Mouse (Mus musculus) skeletal muscle tissue, adult 2 months (tissue): ENCODE data around the gene Foxf1.

Source experiments
- DNase-seq: peaks from one replicate; pipeline ENCODE4 v3.0.0-alpha.2; 2012; ENCODE audit warnings: low read depth, low spot score

The Foxf1 gene

DNA sequence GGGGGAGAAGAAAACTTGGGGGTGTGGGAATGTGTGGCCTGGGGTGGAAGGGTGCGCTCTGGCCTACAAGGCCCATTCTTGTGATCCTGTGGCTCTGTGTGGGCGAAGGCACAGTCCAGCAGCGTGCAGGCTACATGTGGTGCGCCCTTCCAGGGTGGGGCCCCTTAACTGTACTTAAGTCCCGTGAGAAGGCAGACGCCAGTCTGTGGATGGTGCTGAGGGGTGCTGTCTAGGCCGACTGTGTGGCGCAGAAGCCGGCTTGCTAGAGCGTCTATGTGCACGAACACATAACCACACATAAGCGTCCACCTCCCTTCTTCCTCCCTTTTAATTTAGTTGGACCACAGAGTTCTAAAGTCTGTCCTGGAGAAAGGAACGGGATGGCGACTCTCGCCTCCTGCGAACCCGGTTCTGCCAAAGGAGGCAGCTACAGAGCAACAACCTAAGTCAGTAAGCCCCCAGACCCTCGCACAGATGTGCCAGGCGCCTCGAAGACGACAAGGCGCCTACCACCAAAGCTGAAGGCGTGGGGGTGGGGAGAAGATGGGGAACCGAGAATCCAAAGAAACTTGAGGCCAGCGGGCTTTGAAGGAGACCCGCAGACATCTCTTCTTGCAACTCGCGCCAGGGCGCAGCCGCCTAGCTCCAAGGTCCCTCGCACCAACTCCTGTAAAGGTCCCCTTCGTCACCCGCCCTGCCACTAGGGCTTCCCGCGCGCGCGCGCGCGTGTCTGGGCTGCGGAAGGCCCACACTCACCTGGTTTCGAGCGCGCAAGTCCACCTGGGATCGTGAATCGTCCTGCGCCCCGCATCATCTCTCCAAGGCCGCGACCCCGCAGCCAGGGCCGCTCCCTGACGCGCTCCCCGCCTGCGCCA is 1.7 kb upstream of the Foxf1 start:
- DNase-seq: no peak

- DNase-seq: no peak
Observed at GRCm38 (mm10) chr8:121083093-121083935, 872 bp upstream of the Foxf1 start.

DNA sequence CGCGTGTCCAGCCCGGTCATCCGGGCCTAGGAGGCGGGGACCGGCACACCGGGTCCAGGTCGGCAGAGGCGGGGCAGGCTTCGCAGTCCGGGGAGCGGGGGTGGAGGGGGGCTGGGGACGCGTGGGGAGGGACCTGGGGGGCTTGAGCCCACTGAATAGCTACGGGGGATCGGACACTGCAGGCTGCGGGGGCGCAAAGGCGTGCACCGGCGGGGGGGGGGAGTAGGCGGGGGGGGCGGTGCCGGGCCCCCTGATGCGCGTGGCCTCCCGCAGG is 313 bp upstream of the Foxf1 start:
- no peak for DNase-seq

GRCm38 (mm10) chr8:121085011-121085410 is 825 bp downstream of the Foxf1 start:
- no peak for DNase-seq

- DNase-seq: no peak
Observed at GRCm38 (mm10) chr8:121085561-121085960, 1.4 kb downstream of the Foxf1 start.

DNA sequence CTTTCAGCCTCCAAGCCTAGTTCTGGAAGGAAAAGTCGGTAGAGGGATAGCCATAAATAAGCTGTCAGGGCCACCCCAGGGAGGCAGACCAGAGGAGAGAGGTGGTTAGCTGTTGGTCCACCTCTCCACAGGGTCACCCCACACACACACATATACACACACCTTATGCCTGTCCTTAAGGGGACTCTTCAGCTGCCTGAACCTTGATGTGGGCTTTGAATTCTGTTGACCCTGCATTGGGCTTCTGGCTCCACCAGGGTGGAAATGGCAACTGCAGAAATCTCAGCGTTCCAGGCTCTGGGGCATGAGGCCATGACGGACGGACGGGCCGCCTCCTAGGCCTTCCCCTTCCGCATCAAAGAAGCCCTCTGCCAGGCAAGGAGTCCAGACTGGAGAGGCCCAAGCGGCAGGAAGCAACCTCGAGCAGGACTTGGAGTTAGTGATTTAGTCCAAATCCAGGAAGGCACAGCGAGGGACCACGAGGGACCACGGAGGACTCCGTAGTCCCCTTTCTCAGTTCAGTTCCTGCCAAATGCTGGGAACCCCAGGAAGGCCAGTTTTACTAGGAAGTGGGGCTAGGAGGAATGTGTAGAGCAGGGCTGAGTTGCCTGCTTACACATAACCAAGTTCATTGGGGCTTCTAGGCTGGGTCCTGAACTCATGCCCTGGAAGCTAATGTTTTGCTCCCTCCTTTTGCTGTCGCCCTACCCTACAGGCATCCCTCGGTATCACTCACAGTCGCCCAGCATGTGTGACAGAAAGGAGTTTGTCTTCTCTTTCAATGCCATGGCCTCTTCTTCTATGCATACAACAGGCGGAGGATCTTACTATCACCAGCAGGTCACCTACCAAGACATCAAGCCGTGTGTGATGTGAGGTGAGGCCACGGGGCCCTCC is 2.1 kb downstream of the Foxf1 start:
- DNase-seq: no peak

DNA sequence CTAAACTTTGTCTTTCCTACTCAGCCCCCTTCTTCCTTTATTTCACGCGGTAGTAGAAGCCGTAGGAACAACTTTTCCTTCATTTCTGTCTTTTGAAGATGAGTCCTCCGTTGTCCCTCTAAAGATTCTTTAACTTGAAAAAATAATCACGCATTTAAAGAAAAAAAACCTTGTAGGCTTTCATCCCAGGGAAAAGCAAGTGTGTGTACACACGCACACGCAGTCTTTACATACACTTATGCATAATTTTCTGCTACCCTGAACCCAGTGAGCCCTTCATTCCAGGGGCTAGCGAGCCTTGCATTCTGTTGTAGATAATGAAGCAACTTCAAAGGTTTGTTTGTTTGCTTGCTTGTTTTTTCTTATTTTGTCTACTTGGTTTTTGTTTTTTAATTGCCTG is 4.1 kb downstream of the Foxf1 start:
- no peak for DNase-seq

GRCm38 (mm10) chr8:121088871-121089630 is 4.9 kb downstream of the Foxf1 start:
- DNase-seq: no peak

DNA sequence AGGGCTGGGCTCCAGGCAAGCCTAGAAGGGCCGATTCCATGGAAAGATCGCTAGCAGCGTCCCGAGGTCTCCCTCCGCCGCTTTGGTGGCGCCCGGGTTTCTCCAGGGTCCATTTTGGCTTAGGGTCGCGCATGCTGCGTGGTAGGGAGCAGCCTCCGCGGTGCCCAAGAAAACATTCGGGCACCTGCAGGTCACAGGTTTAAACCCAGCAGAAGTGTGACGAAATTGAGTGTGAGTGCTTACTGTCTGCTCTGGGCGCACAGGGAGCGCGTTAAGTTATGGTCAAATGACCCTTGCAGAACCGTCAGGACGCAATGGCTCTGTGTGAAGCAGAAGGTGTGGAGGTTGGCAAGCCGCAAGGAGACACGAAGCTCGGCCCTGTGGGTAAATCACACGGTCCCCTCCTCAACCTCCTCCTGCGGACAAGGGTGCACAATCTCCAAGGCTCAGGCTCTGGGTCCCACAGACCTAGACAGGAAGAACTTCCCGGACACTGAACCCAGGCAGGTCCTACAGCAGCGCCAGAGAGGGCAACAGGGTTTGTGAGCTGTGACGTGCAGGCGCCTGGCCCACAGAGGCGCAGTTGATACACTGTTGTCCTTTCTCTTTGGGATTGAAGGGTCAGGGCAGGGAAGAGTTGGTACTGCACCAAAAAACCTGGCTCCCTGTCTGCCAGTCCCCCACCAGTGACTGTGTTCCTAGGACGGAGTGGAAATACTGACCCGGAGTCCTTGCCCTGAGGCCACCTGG is 5.6 kb downstream of the Foxf1 start:
- no peak for DNase-seq

GRCm38 (mm10) chr8:121090716-121091115 is 6.5 kb downstream of the Foxf1 start:
- DNase-seq: no peak

DNA sequence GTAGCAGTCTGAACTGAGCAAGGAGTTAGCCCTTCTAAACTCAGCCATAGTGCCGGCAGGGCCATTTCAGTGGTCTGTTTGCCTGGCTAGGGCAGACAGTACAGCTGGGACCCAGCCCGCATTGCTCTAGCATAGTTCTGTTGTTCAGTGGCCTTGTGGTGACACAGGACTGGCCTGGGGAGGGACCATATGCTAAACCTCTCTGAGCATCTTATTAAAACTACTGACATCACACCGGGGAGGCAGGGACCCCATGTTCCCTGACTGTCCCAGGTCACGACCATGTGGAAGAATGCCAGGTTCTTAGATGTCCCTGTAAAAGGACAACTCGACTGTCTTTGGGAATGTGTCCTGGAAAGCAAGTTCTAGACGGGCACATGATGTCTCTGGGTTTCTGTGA is 8.0 kb downstream of the Foxf1 start:
- no peak for DNase-seq

GRCm38 (mm10) chr8:121092627-121093026 is 8.4 kb downstream of the Foxf1 start:
- peak; percentile 58 for DNase-seq

- no peak for DNase-seq
Observed at GRCm38 (mm10) chr8:121093496-121093895, 9.3 kb downstream of the Foxf1 start.

DNA sequence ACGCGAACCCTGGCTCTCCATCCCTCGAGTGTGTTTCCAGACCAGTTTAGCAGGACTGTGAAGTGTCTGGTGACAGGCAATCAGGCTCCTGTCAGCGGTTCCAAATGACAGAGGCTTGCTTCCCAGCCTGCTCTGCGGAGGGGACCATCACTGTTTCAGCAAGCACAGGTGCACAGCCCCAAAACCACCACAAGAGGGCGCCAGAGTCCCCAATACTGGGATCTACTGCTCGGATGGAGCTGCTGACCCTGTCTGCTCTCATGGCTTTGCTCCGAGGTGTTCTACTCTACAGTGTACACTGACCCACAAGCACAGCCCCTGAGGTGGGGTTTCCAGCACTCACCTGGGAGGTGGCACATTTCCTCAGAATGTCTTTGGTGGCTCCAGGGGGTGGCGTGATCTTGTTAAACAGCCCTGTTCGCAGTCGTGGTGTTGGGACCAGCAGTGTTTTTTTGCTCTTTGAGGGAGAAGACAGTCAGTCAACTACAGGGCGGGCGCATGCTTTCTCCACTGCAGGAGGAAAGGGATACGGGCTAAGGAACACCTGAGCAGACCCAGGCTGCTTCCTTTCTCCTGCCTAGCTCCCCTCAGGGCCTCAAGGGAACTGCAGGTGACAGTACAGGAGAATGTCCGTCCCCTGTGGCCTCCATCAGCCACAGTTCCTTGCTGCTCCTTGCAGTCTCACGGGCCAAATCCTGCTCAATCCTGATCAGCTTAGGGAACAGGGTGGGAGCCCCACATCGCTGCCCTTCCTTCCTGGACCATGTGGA is 20.0 kb downstream of the Foxf1 start:
- DNase-seq: peak; percentile 54

DNA sequence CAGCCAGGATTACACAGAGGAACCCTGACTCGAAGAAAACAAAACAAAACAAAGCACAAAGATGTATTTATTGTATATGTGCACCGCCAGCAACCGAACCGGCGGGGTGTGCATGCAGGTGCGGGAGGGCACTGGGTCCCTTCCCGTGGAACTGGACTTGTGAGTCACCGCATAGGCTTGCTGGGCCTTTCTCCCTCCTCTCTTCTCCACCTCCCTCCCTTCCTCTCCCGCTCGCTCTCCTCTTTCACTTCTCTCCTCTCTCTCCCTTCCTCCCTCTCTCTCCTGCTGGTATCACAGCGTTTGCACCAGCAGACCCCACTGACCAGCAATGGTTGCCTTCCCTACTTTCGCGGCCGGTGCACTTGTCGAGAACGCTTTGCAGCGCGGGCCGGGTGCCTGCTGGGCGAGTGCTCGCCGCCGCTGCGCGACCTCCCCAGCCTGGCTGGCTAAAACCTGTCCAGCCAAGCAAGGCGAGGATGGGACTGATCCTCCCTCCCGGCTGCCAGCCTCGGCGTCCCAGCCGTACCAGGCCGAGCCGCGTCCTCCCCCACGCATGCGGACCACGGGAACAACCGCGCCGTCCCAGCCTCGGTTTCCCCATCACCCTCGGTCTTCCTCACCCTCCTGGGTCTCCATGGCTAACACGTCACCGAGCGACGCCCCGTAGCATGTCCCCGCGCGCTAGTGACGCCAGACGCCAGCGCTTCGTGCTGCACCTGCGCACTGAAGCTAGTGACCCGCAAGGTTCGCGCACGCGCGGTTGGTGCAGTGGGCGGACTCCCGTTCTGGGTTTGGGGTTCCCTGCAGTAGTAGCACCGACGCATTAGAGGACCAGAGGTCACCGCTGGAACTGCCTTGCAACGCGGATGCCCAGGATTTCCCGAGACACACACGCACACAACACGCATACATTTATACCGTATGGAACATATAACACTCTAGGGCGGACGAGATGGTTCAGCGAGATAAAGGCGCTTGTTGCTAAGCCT is 23.8 kb downstream of the Foxf1 start, which contains the start of gene Mthfsd:
Gene Mthfsd (minus strand): TSS at position 725 of the 989 bp plus-strand sequence.
- DNase-seq: peak; percentile 98

DNA sequence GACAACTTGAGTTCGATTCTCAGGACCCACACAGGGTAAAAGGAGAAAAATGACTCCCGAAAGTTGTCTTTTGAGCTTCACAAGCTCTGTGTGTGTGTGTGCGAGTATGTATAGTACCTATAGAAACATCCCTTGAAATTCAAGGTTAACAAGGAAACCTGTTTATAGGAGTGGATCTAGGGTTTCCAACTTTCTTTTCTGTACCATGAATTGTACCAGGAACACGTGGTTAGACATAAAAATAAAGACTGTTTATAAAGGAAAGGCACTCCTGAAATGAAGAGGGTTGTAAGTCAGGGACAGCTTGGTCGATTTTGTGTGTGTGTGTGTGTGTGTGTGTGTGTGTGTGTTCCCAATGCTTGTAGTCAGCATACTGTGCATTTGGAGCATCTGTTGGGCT is 24.5 kb downstream of the Foxf1 start:
- no peak for DNase-seq

GRCm38 (mm10) chr8:121111145-121111907 is 27.1 kb downstream of the Foxf1 start:
- DNase-seq: no peak

GRCm38 (mm10) chr8:121113261-121113660 is 29.1 kb downstream of the Foxf1 start:
- peak; percentile 90 for DNase-seq
